Mouse (Mus musculus): ENCODE measurements at regions not wholly inside any gene's neighbourhood (a gene's known extent, or its start where the extent isn't known, plus 50 kb on each side); places are given as distances from the start of the nearest gene placed in this dataset.
"Not testable (repeated sequence)": the region's sequence is repeated elsewhere in the genome, so short reads cannot be mapped to it uniquely, and the experiment has no call there.

DNA sequence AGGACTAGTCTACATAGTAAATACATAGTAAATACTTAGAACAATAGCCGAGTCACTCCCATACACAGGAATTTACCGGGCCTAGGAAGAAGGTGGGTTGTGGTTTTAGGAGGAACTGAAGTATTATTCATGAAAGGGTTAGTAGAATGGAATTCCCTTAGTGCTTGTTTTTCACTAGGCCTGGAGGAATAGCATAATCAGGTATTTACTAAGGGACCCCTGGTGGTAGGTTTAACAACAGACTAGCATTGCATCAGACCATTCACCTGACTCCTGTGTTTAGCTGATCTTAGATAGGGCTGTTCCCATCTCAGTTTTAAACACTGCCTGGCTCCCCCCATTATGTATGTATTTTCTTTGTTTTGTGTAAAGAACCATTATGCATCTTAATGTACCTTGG, 339.0 kb downstream of the Dync2h1 start:
- DNase-seq (ENCODE audit: low read depth, low spot score) = not testable (repeated sequence)

DNA sequence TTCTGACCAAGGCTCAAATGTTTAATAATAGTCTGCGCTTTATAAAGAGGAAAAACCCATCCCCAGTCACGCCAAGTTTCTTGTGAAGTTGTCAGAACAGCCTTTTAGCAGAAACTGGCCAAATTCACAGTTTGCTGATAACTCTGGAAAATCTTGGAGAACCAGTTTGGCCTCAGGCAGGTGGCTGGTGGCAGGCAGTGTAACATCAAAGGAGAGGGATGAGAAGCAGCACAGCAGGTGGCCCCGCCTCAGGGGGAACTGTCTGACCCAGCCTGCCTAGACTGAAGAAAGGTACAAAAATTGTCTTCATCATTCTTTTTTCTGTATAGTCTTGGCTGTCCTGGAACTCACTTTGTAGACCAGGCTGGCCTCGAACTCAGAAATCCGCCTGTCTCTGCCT, 349.3 kb downstream of the Dync2h1 start:
- DNase-seq (ENCODE audit: low read depth, low spot score) = not testable (repeated sequence)

DNA sequence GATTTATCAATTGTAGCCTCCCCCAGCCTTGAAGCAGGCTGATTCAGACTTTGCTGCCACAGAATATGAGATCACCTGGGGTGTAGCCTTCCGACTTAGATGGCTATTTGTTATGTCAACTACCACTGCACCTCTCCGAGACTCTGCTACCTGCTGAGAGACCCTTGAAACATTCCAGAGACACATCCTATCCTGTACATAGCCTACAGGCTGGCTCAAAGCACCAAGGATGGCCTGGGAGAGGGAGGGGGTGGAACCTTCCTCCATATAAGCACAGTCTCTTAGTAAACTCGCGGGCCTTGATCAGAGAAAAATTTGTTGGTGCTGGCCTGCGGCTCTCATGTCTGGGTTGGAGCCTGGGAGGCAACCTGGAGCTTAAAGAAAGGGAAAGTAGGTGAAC, 349.8 kb downstream of the Dync2h1 start:
- no peak for DNase-seq (ENCODE audit: low read depth, low spot score)

DNA sequence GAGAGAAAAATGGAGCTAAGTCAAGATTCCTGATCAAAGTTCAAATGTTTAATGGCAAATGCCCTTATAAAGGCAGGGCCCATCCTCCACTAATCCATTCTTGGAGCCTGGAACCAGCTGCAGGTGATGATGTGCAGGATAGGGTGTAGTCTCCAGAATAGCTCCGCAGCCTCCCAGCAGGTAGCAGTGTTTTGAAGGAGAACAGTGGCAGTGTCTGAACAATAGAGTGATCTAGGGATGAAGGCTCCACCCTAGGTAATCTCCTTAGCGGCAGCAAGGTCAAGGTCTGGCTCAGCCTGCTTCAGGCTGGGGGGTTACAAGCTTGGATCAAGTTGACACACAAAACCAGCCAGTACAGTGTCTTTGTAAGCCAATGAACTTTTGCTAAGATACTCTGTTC, 351.4 kb downstream of the Dync2h1 start:
- no peak for DNase-seq (ENCODE audit: low read depth, low spot score)

DNA sequence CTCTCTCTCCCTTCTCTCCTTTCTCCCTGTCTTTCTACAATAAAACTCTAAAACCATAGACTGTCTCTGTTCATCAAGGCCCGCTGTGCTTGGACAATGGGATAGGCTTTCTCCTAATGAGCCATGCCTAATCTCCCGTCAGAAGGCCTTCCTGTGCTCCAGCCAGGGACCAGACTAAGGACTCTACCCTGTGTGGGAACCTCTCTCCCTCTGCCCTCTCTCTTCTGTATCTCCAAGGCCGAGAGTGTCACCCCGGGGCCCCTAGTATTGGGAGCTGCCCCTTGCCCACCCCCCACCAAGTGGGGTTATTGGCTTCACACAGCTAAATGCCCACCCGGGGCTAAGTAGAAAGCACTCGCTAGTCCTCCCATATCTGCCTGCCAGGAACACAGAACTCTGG, 352.6 kb downstream of the Dync2h1 start:
- not testable (repeated sequence) for DNase-seq (ENCODE audit: low read depth, low spot score)

DNA sequence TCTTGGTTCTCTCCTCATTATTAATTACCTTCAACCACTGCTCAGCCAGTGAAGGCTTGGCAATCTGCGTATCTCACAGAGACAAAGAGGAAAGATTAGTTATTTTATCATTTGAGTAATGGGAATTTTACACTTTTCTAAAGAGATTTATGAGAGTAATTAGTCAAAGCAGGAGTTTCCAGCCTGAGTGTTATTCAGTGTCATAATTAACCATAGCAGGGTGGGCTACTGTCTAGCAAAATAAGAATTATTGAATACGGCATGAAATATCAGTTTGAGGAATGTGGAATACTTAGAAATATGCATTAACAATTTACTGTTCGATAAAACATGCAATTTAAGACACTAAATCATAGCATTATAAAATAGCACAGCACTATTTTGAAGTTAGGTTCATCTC, 357.7 kb downstream of the Dync2h1 start:
- DNase-seq (ENCODE audit: low read depth, low spot score) = no peak

DNA sequence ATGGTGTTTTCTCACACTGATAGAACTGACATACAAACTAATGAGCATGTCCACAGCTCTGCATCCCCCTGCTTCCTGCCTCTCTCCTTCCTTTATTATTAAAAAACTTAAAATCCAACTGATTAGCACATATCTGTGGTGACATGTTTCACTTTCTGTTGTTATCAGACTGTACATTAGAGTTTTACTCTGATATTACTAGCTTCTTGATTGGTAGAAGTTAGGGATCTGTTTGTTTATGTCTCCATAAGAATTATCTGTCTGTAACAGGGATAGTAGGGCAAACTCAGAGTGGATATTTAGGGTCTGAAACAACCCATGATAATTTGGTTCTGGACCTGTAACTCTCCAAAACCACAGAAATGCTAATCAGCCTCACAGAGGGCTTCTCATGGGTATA, 358.6 kb downstream of the Dync2h1 start:
- no peak for DNase-seq (ENCODE audit: low read depth, low spot score)

DNA sequence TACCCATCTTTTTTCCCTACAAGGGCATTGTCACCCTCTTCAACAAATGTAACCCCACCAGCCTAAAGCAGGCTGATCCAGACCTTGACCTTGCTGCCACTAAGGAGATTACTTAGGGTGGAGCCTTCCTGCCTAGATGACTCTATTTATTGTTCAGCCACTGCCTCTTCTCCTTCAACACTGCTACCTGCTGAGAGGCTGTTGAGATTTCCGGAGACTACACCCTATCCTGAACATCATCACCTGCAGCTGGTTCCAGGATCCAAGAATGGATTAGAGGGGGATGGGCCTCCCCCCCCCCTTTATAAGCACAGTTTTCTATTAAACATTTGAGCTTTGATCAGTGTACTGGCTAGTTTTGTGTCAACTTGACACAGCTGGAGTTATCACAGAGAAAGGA, 360.3 kb downstream of the Dync2h1 start:
- not testable (repeated sequence) for DNase-seq (ENCODE audit: low read depth, low spot score)

DNA sequence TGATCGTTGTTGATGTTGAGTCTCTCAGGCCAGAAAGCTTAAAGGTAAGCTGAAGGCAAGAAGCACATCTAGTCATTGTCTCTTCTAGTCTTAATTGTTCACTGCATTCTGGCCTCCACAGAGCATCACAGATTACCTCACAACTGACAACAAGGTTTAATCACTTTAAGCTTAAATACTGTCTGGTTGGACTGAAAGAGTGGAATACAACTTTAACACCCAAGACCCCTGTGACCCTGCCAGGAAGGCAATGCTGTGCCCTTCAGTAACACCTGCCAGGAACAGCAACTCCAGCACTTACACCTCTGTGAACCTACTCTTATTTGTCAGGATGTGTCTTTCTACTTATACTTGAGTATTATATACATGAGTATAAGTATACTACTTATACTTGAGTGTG, 360.7 kb downstream of the Dync2h1 start:
- DNase-seq (ENCODE audit: low read depth, low spot score) = no peak

DNA sequence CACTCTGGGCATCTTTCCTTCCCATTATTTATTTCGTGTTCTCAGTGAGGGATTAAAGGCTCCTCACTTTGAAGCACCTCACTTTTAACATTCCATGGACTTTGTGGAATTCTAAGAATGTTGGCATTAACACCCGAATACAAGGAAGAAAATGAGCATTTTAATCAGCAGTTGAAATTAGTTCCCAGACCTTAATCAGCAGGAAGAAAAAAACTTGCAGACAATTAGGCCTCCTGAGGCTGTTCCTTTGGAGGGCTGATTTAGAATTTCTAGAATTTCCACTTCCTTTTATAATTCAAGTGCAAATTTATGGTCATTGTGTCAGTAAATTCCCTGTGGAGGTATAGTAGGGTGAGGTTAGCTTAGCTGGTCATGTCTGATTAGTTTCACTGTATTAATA, 407.6 kb downstream of the Dync2h1 start:
- no peak for DNase-seq (ENCODE audit: low read depth, low spot score)

DNA sequence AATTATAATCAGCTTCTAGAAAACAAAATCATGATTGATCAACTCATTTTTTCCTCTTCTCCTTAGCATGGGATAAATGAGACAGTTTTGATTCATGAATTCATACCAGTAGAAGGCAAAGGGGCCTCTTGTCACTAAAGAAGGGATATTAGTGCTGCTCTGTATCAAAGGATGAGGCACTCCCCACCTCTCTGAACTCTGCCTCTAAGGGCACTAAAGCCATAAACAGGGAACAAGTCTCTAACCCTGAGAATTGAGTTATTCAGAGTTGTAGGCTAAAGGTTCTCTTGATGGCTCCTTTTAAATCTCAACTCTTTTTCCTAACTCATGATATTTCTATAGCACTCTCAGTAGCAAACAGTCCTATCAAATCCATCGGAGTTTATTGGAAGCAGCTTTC, 442.8 kb downstream of the Dync2h1 start:
- no peak for DNase-seq (ENCODE audit: low read depth, low spot score)

DNA sequence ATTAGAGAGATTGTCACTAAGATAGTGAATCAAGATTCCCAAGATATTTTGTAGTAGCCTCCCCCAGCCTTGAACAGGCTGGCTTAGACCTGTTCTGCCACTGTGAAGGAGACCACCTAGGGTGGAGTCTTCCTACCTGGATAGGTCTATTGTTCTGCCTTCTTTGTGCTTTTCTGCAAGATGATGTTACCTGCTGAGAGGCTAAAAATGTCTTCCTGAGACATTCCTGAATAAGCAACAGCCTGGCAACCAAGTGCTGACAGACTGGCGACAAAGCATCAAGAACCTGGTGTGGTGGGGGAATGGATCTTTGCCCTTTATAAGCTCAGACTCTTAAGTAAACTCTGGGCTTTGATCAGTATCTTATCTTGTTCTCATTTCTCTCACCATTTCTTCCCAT, 447.8 kb downstream of the Dync2h1 start:
- no peak for DNase-seq (ENCODE audit: low read depth, low spot score)

DNA sequence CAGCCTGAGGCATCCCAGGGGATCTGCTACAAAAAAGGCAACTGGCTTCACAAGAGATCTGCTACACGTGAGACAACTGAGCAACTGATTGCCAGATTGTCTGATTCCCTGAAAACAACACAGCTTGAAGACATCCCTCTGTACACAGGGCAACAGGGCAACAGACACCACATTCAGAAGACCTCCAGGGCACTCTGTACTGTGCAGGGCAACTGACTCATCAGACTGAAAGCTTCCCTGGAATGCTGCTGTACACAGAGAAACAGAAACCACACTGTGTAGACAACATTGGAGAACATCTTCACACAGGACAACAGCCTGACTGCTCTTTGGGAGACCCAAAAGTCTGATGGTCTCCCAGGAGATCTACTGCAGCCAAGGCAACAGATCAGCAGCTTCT, 456.8 kb upstream of the Ddi1 start:
- DNase-seq (ENCODE audit: low read depth, low spot score) = no peak

DNA sequence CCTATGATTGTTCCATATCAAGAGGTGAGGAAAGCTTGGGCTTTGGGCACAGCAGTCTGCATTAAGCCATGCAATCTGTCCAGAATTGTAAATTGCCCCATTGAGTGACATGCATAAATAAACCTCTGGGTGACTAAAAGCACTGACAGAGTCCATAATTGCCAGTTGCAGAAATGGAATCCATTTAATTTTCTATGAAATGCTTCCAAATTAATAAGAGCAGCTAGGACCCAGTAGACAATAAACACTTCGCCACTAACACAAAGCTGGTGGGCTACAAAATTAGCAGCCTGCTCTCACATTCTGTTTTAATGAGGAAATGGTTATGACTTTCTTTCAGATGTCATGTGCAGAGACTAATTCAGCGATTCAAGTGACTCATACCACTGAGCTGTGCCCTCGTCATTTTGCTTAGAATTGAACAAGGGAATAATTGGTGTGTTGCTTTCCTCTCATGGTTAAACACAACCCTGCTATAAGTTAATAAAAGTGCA, 407.6 kb upstream of the Ddi1 start:
- no peak for DNase-seq (ENCODE audit: low read depth, low spot score)

DNA sequence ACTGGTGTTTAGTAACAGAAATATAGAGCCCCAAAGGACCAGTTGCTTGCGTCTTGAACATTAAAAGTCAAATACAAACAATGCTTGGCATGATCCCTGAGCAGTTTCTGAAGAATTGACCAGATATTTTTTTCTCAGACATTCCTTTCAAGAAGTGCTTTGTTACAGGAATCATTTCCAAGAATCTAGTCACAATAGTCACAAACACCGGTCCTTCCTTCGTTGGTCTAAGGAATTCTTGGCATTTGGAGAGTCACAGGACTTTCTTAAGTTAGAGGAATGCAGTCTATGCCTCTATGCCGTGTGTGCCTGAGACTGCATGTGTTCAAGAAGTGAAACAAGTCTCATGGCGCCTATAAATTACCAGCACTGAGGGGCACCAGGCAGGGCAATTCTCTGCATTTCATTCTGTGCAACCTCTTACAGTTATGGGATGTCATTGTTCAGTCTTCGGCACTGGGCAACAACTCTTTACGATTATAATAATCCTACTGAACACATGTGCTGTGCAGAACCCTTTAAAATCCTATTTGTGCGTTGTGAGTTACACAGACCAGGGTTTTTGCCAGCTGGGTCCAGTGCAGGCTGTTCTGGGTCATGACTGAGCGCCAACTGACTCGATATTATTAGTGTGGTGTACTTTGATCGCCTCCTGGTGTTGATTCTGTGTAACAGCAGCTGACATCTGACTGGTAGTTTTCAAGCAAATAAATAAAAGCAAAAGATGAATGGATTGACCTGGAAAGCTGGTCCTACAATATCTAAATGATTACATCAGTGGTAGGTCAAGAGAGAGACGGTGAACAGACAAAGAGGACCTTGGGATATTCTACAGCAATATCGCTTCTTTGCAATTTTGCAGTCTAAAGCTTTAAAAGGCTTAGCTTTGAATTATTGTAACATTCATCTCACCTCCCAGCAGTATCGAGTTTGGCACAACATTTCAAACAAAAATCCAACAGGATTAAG, 398.6 kb upstream of the Ddi1 start:
- peak; percentile 33 for DNase-seq (ENCODE audit: low read depth, low spot score)

DNA sequence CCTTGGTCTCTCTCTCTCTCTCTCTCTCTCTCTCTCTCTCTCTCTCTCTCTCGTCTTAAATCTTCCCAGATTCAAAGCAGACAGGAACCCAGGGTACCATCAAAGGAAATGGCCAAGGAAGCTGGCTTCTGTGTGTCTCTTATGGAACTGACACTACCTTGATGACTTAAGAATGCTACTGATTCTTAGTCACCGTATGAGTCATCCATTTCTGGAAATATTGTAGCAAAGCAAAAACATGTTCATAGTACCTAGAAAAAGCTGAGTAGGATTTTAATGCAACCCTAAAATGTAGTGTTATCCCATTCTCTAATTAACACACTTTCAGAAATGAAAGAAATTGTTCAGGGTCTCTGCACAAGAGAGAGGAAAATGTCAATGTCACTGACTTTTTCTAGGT, 396.0 kb upstream of the Ddi1 start:
- no peak for DNase-seq (ENCODE audit: low read depth, low spot score)

DNA sequence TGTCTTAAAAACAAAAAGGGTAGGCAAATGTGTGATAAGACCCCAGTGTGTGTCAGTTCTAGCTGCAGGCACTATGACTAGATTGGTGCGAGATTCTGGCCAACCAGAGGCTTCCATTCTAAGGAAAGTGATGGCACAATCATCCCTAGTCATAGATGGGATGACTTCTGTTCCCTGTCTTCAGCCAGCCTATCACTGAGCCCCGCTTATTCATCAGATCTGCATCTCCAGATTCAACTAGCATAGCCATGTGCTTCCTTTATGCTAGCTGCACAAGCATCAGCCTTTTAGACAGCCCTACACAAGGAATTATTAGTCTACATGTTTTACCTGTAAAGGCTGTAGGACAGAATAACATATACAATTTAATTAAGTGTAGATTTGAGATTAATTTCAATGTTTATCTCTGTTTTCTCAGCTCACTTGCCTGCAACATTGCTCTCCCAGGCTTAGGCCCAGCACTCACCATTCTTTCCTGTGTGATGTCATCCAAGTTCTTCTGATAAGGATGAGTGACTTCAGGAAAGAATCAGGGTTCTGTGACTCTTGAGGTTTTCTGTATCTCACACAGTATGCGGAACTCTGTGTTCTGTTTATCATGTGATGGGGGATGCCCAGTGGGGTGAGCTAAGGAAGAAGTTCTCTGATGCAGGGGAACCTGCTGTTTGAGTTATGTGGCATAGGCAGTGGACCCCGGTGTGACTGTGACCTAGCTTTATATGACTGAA, 382.8 kb upstream of the Ddi1 start:
- no peak for DNase-seq (ENCODE audit: low read depth, low spot score)

DNA sequence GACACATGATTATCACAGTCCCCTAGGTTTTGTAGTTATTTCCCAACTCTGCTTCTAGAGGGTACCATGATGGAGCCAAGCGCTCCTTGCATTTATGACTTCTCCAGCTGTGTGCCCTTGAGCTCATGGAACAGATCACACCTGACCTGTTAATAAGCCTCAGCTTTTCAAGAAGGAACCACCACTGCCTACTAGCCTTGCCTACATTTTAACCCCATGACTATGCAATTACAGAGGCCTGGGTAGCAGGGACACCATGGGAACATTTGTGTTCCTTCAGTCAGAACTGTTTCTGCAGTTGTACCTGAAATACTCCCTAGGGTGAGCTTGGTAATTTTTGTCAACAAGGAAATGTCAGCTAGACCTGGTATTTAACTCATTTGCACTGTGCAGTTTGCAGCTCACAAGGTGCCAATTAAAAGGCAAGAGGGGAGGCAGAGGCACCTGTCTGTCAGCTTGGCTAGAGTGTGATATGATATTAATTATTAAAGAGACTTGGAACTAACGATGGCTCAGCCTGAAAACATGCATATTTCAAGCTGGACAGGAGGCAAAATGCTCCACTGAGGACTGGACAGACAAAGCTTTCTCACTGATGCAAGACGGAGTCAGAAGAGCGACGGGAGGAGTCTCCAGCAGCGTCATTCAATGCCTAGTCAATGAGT, 382.1 kb upstream of the Ddi1 start:
- no peak for DNase-seq (ENCODE audit: low read depth, low spot score)

DNA sequence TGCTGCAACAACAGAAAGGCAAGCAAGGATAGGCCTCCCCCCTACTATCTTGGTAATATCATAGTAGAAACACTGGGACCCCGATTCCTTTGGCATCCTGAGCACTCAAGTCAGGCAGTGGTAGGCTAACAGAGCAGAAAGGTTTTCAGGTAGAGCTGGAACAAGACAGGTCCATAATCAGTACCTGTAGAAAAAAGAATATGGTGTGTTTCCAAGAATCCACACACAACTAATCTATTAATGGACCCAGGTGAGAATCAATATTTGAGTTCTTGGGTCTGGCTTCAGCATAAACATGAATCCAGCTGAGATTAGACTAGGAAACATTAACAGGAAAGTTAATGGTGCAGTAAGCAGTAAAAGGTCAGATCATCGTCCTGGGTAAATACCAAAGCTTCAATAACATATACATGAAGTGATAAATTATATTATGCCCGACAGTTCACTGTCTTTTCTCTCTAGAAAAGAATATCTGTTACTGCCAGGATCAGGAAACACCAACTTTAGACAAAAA, 376.2 kb upstream of the Ddi1 start:
- DNase-seq (ENCODE audit: low read depth, low spot score) = no peak

DNA sequence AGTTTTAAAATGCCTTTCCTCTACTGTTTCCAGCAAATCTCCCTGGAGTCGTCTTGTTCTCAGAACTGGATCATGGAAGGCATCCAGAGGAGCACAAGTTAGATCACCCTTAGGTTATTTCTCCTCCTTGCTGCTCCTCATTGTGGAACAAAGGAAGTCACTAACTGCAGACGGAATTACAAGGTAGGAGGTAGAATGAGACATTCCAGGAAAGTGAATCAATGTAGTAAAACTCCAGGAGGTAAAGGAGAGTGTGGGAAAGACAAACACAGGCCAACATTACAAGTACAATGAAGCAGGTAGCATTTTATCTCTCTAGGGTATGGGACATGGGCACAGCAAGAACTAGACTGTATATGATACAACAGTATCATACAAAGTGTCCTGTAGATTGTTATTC, 375.7 kb upstream of the Ddi1 start:
- DNase-seq (ENCODE audit: low read depth, low spot score) = no peak

DNA sequence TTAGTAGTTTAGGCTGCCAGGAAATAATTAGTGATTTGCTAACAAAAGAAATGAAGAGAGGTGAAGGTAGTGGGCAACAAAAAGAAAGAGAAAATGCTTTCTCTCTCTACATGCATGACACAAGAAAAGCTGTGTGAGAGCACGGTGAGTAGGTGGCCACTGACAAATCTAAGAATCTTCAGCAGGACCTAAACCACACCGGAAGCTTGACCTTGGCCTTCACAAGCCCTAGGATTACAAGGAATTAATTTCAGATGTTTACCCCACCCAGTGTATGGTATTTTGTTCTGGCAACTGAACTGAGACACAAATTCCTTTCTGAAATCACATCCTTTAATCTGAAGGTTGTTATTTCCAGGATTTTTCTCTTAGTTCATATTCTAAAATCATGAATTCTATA, 347.5 kb upstream of the Ddi1 start:
- no peak for DNase-seq (ENCODE audit: low read depth, low spot score)

DNA sequence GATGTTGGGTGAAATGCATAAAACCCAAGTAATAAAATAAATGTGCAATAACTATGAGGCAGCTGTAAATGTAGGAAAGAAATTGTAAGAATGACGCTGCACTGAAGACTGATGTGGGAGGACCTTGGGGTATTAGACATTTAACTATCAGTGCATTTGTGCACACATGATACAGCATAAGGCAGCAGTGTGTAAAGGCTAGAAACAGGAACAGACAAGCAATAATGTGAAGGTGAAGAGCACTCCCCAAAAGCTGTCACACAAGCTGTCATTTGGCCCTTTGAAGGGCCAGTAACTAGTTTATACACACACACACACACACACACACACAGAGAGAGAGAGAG, 339.6 kb upstream of the Ddi1 start:
- DNase-seq (ENCODE audit: low read depth, low spot score) = no peak
